In the genomic region with DNA sequence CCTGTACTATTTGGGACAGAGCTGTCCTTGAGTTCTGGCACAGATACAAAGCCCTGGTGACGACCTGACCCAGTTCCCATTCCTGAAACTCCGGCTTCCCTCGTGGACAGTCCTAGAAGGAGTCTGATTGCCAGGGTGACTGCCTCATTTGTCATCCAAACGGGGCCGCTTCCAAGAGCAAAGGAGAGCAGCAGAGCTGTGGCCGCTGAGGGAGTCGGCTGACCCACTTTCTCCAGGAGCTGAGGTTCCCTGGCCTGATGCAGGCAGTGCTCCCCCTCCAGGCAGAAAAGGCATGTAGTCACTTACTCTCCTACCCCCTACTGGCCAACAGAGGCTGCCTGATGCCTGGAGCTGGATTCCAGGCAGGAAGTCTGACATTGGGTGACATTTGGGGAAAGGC, we compare ENCODE assay signal across 9 mouse cellular contexts.
DNase-seq lines count a peak whose midpoint lies in the region; ATAC-seq lines count a peak whose summit lies in the region.
"Had no signal": no experiment of that assay in that cellular context is flagged by ENCODE, and none has a peak within 500 bp of the region (broad histone marks: within the 10 kb centered on the region; RNA-seq: fewer than 3 reads in every experiment).

No protein-coding gene starts in this region.

- H3K4me1 ChIP-seq in kidney, embryonic 15.5 days: peaks cover 10% of the 10 kb centered on the region; the same call in 1 of the 2 replicates
- peaks cover 24% of the 10 kb centered on the region for H3K4me1 ChIP-seq in hindbrain, embryonic 15.5 days (replicated peaks)
- H3K4me1 ChIP-seq: liver, embryonic 13.5 days had no signal

- H3K4me3 ChIP-seq in kidney, embryonic 15.5 days (replicated peaks): no peak overlapping the region
- H3K4me3 ChIP-seq in hindbrain, embryonic 15.5 days: no peak overlapping the region
- H3K4me3 ChIP-seq: liver, embryonic 13.5 days had no signal

- H3K9ac ChIP-seq in kidney, embryonic 15.5 days: no peak overlapping the region
- no peak overlapping the region for H3K9ac ChIP-seq in hindbrain, embryonic 15.5 days
- H3K9ac ChIP-seq: liver, embryonic 13.5 days had no signal

- DNase-seq in kidney, adult 18-20 months: peak; percentile 51
- DNase-seq in brain, adult 2 months (ENCODE audit: low read depth, low spot score): peak; percentile 92
- DNase-seq in frontal cortex, adult 2 months (ENCODE audit: extremely low spot score in 1 of 2, low spot score in 1 of 2): peak; percentile 66 to 81
- peak; percentile 65 to 89 for DNase-seq in left cerebral cortex, postnatal 25 days (ENCODE audit: low spot score in 2 of 2)
- DNase-seq in ovary, postnatal 10 days (ENCODE audit: low spot score): peak; percentile 8
- no peak for DNase-seq in spleen, postnatal 10 days (ENCODE audit: low spot score in 2 of 2)
- DNase-seq: liver, embryonic 13.5 days had no signal

- intact Hi-C loops in left cerebral cortex, postnatal 25 days (cut with DNase I): loop anchor here (1.0 to 2.0 kb wide), 2 partner anchors 33 to 111 kb away; no protein-coding TSS in a partner anchor

- H3K27ac ChIP-seq in kidney, embryonic 15.5 days: no peak overlapping the region
- peak overlapping the region; percentile 45 for H3K27ac ChIP-seq in hindbrain, embryonic 15.5 days (replicated peaks)
- H3K27ac ChIP-seq: liver, embryonic 13.5 days had no signal

- H3K36me3 ChIP-seq in kidney, embryonic 15.5 days: no peaks in the 10 kb centered on the region
- no peaks in the 10 kb centered on the region for H3K36me3 ChIP-seq in hindbrain, embryonic 15.5 days
- H3K36me3 ChIP-seq: liver, embryonic 13.5 days had no signal

- WGBS in kidney, embryonic 15.5 days: 16% methylated on average over 7 of the region's 7 CpGs
- 20% methylated on average over 7 of the region's 7 CpGs for WGBS in hindbrain, embryonic 15.5 days

- no peak for ATAC-seq in kidney, embryonic 15.5 days (replicated peaks; ENCODE audit: low FRiP score)
- ATAC-seq in hindbrain, embryonic 15.5 days (ENCODE audit: low FRiP score, low read depth): peak; percentile 76

- H3K9me3 ChIP-seq in kidney, embryonic 15.5 days (replicated peaks): no peaks in the 10 kb centered on the region
- H3K9me3 ChIP-seq in hindbrain, embryonic 15.5 days: no peaks in the 10 kb centered on the region
- H3K9me3 ChIP-seq: liver, embryonic 13.5 days had no signal

- H3K4me2 ChIP-seq in kidney, embryonic 15.5 days: no peak overlapping the region
- H3K4me2 ChIP-seq in hindbrain, embryonic 15.5 days: no peak overlapping the region
- H3K4me2 ChIP-seq: liver, embryonic 13.5 days had no signal

- H3K27me3 ChIP-seq in kidney, embryonic 15.5 days: no peaks in the 10 kb centered on the region
- H3K27me3 ChIP-seq in hindbrain, embryonic 15.5 days: no peaks in the 10 kb centered on the region
- H3K27me3 ChIP-seq: liver, embryonic 13.5 days had no signal

Comparison
In these comparisons a context has a peak if more than half of its experiments do, and no peak if none do; other contexts are left out.
1. DNase-seq: peak in kidney, adult 18-20 months (single experiment), brain, adult 2 months (single experiment), frontal cortex, adult 2 months (2 of 2), left cerebral cortex, postnatal 25 days (2 of 2) and ovary, postnatal 10 days (single experiment); none in spleen, postnatal 10 days (0 of 2).